13 mouse cellular contexts compared by ENCODE assay signal in genomic region chr11:9500326-9501142, GRCm38 (mm10).
DNase-seq lines count a peak whose midpoint lies in the region; ATAC-seq and TF ChIP-seq lines count a peak whose summit lies in the region.
"Had no signal": no experiment of that assay in that cellular context is flagged by ENCODE, and none has a peak within 500 bp of the region (broad histone marks: within the 10 kb centered on the region; RNA-seq: fewer than 3 reads in every experiment).

No protein-coding gene starts in this region.

- H3K27ac ChIP-seq in forebrain, embryonic 15.5 days (replicated peaks), result peak overlapping the region; percentile 38; the same call in 1 of the 2 replicates
- H3K27ac ChIP-seq in midbrain, postnatal 0 days (ENCODE audit: low read depth, low read length), result no peak overlapping the region
- H3K27ac ChIP-seq: embryonic facial prominence, embryonic 13.5 days; left cerebral cortex, adult 2 months had no signal

- no peaks in the 10 kb centered on the region for H3K36me3 ChIP-seq in forebrain, embryonic 15.5 days
- H3K36me3 ChIP-seq in midbrain, postnatal 0 days (ENCODE audit: insufficient read depth, low read length), result no peaks in the 10 kb centered on the region
- H3K36me3 ChIP-seq: embryonic facial prominence, embryonic 13.5 days had no signal

- no peak overlapping the region for H3K4me2 ChIP-seq in forebrain, embryonic 15.5 days (replicated peaks)
- no peak overlapping the region for H3K4me2 ChIP-seq in midbrain, postnatal 0 days (ENCODE audit: low read depth, low read length, poor library complexity, severe bottlenecking)
- H3K4me2 ChIP-seq: embryonic facial prominence, embryonic 13.5 days had no signal

- 21% methylated on average over 5 of the region's 5 CpGs for WGBS in forebrain, embryonic 15.5 days
- 30% methylated on average over 5 of the region's 5 CpGs for WGBS in midbrain, postnatal 0 days

- TF ChIP-seq CTCF in midbrain, postnatal 0 days (IDR thresholded peaks at IDR 0.05), result no peak

- H3K4me1 ChIP-seq in forebrain, embryonic 15.5 days, result peaks cover 7% of the 10 kb centered on the region
- H3K4me1 ChIP-seq in midbrain, postnatal 0 days (ENCODE audit: insufficient read depth, low read length), result no peaks in the 10 kb centered on the region; the same call in 1 of the 2 replicates
- H3K4me1 ChIP-seq: embryonic facial prominence, embryonic 13.5 days had no signal

- no peaks in the 10 kb centered on the region for H3K27me3 ChIP-seq in forebrain, embryonic 15.5 days
- no peaks in the 10 kb centered on the region for H3K27me3 ChIP-seq in midbrain, postnatal 0 days (ENCODE audit: insufficient read depth, low read length)
- H3K27me3 ChIP-seq: embryonic facial prominence, embryonic 13.5 days had no signal

- DNase-seq in embryo, embryonic 10.5 days (ENCODE audit: low spot score), result peak; percentile 5
- DNase-seq in embryo, embryonic 10 days (ENCODE audit: low spot score), result no peak
- peak; percentile 79 for DNase-seq in left cerebral cortex, postnatal 4 days
- no peak for DNase-seq in left cerebral cortex, adult 18-20 months (ENCODE audit: low spot score in 2 of 2)
- DNase-seq in midbrain, postnatal 0 days (ENCODE audit: low spot score), result peak; percentile 75
- DNase-seq in gastrocnemius, postnatal 4 days (ENCODE audit: low spot score in 2 of 2), result no peak
- no peak for DNase-seq in spleen, postnatal 10 days (ENCODE audit: low spot score in 2 of 2)
- DNase-seq: kidney, postnatal 25 days had no signal

- H3K9me3 ChIP-seq in forebrain, embryonic 15.5 days, result no peaks in the 10 kb centered on the region
- no peaks in the 10 kb centered on the region for H3K9me3 ChIP-seq in midbrain, postnatal 0 days (ENCODE audit: low read length)
- H3K9me3 ChIP-seq: embryonic facial prominence, embryonic 13.5 days had no signal

- intact Hi-C loops in left cerebral cortex, postnatal 4 days (cut with DNase I), result no loop called here

- no peak overlapping the region for H3K9ac ChIP-seq in forebrain, embryonic 15.5 days (replicated peaks)
- H3K9ac ChIP-seq in midbrain, postnatal 0 days (replicated peaks; ENCODE audit: low read length, poor library complexity, severe bottlenecking), result no peak overlapping the region
- H3K9ac ChIP-seq: embryonic facial prominence, embryonic 13.5 days had no signal

- H3K4me3 ChIP-seq in forebrain, embryonic 15.5 days, result no peak overlapping the region
- H3K4me3 ChIP-seq in midbrain, postnatal 0 days (ENCODE audit: low read depth, low read length), result no peak overlapping the region
- H3K4me3 ChIP-seq: embryonic facial prominence, embryonic 13.5 days; left cerebral cortex, adult 2 months had no signal

- peak; percentile 87 for ATAC-seq in forebrain, embryonic 15.5 days (replicated peaks)
- ATAC-seq in midbrain, postnatal 0 days (ENCODE audit: low FRiP score), result peak; percentile 54; the same call in 1 of the 2 replicates
- ATAC-seq: inflammation-experienced regulatory T-cells, adult 6 months; lung, postnatal 0 days had no signal

Comparison
In these comparisons a context has a peak if more than half of its experiments do, and no peak if none do; other contexts are left out.
1. DNase-seq: peak in embryo, embryonic 10.5 days (single experiment), left cerebral cortex, postnatal 4 days (single experiment) and midbrain, postnatal 0 days (single experiment); none in embryo, embryonic 10 days (single experiment), left cerebral cortex, adult 18-20 months (0 of 2), gastrocnemius, postnatal 4 days (0 of 2) and spleen, postnatal 10 days (0 of 2).